Mouse (Mus musculus) c-Kit-positive CD71-positive TER-119-negative erythroid progenitor cells, embryonic 14.5 days (primary cell): ENCODE results near the gene Crb1.
"Not testable (repeated sequence)": the region's sequence is repeated elsewhere in the genome, so short reads cannot be mapped to it uniquely, and the experiment has no call there.

Experiments
- DNase-seq: peaks from one replicate; pipeline ENCODE4 v3.0.0-alpha.2; 2013; ENCODE audit warnings: low read depth

The Crb1 gene

DNA sequence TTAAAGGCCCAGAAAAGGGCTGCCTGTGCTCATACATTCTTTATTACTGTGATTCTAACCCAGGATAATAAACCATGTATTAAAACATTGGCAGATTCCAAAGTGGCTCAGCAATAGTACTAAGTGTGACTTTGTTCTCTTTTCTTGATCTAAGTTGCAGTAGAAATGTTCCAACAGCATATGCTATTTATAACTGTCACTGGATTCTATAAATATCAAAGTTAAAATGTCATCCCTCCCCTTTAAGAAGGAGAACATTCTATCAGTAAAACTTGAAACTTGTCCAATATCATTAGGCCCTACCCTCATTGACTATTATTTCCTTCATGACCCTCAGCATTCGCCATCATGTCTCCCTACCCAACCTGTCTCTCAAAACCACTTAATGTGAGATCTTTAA, 48.1 kb downstream of the Crb1 start:
- no peak for DNase-seq

DNA sequence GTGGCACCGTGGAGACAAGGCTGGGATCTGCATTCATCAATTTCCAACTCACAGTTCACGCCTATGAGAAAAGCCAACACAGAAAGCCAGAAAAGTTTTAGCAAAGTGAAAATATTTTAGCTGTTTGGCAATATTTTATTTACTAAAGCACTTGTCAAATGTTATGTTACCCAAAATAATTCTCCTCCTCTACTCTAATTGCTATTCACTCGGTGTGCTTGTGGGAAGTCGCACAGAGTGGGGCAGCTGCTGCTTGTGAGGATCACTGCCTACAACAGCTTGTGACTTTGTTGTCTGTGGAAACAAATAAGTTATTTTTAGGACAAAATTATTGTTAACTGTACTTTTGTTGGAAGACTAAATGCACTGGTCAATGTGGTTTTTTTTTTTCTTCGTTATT, 48.6 kb downstream of the Crb1 start:
- no peak for DNase-seq

DNA sequence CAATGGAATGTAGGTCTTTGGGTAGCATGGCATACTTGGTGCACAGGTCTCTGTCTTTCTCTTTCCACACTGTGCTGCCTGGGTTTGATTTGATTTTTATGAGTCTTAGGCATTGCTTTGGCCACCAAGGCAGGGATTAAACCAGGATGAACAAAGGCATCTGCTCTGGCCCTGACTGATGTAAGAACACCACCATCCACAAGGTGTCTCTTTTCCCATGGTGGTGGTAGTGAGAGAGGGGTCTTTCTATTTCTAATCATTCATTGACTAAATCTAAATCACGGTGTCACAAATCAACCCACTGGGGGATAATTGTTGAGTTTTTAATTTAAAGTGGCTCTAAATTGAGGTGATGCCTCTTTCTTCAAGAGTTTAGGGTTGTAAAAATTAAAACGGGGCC, 51.5 kb downstream of the Crb1 start:
- DNase-seq: no peak

DNA sequence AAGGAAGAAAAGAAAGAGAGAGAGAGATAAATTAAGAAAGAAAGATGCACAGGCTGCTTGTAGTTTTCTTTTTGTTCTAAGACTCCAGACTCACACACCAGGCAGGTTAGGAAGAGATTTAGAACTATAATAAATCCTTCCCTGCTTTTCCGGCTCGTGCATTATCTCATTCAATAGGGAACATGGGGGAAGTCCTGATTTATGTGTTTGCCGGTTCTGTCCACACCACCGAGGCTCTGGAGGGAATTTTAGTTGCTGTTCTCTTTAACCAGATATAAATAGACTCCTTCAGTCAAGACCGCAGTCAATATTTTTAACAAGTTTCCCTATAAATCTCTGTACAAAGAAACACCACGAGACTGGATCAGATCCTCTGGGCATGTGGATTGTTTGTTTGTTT, 57.1 kb downstream of the Crb1 start:
- DNase-seq: no peak

GRCm38 (mm10) chr1:139314297-139314874, 62.5 kb downstream of the Crb1 start:
- DNase-seq: no peak

DNA sequence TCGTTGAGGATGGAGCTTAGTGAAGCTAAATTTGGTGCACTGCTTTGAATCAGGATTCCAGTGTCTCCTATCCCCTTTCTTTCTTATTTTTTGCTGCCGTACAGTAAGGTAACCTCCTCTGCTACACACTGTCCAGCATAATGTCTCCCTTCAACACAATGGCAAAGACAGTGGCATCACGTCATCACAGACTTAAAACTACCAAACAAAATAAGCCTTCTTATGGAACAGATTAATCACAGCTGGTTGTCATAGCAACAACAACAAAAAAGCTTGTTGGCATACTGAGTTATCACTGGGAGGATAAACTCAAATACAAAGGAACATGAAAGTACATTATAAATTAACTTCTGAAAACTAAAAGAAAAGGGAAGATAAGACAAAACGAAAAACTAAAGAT, 68.0 kb downstream of the Crb1 start:
- DNase-seq: no peak

DNA sequence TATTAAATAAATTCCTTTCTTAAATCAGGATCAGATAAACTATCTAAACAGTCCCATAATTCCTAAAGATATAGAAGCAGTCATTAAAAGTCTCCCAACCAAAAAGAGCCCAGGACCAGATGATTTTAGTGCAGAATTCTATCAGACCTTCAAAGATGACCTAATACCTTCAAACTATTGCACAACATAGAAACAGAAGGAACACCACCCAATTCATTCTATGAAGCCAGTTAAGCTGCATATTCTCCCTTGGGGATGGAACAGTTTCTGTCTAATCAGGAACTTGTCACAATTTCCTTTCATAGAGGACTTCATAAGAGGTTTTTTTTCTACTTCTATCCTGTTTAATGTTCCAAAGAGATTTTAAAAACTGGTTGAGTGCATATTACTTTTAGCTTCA, 74.4 kb downstream of the Crb1 start:
- not testable (repeated sequence) for DNase-seq

DNA sequence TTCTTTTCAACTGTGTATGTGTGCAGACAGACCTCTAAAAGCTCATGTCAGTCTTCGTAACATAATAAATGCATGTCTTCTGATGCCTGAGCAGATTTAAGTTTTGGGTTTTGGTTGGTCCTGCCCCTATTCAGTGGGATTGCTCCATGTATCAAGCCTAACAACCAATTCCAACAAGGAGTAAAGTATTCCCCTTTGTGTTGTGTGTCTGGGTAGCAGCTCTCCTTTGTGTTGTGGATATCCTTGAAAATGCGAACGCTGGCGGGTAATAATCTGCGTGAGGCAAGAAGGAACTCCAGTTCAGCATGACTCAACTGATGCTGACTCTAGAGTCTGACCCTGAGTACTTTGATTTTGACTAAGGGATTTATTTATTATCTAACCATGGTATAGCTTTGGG, 75.1 kb downstream of the Crb1 start:
- DNase-seq: no peak

- no peak for DNase-seq
Observed at GRCm38 (mm10) chr1:139292023-139292422, 84.9 kb downstream of the Crb1 start.

- DNase-seq: no peak
Observed at GRCm38 (mm10) chr1:139291593-139291992, 85.3 kb downstream of the Crb1 start.

- DNase-seq: peak; percentile 9
Observed at GRCm38 (mm10) chr1:139276619-139277320, 100.1 kb downstream of the Crb1 start.

GRCm38 (mm10) chr1:139267844-139268243, 109.1 kb downstream of the Crb1 start:
- peak; percentile 55 for DNase-seq

DNA sequence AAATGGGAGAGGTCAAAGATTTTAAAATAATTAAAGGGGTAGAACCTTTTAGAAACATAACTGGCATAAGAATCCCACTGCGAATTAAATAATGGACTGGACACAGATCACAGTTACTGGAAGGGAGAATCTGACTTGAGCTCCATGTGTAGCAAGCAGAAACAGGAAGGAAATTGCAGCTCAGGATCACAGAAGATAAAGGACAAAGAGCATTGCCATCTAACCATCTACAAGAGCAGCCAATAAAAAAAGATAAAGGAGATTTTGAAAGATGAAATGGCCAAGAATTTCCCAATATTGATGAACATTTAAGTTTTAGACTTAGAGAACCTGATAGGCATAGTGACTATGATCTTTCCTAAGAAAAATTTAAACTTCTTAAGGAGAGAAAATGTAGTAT, 112.7 kb downstream of the Crb1 start:
- DNase-seq: no peak

DNA sequence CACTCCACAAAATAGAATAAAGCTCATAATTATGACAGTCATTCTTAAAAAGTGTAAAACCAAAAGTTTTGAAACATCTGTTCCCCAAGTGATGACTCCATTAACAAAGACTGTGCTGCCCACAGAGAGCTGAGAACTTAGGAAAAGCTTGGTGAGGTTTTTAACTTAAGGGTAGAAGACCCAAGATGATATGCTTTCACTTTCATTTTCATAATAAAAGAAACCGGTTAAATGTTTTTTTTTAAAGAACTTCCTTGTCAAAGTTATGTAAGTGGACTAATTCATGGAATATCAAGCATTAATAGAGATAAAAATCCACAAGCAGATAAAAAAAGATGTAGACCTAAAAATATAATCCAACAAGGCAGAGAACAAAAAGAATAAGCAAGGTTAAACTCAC, 113.7 kb downstream of the Crb1 start:
- no peak for DNase-seq

- DNase-seq: no peak
Observed at GRCm38 (mm10) chr1:139255581-139255980, 121.3 kb downstream of the Crb1 start.

DNA sequence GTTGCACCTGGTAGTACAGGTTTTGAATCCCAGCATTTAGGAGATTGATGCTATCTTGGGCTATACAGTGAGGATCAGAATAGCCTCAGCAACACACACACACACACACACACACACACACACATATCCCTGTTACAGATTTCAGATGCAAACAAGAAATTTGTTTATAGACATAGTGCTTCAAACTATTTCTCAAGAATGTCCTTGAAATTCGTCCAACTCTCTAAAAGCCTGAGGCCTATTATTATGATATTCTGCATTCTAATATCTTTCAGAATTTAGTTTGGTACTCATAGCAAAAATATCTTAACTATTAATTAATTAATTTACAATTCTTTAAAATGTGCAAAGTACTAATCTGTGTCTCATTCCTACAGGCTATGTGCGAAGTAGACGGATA, 124.9 kb downstream of the Crb1 start:
- DNase-seq: no peak

- no peak for DNase-seq
Observed at GRCm38 (mm10) chr1:139249159-139249558, 127.7 kb downstream of the Crb1 start.

- DNase-seq: no peak
Observed at GRCm38 (mm10) chr1:139246723-139247380, 130.0 kb downstream of the Crb1 start.

GRCm38 (mm10) chr1:139236794-139237193, 140.1 kb downstream of the Crb1 start:
- no peak for DNase-seq

GRCm38 (mm10) chr1:139234611-139235568, 142.0 kb downstream of the Crb1 start:
- DNase-seq: no peak

DNA sequence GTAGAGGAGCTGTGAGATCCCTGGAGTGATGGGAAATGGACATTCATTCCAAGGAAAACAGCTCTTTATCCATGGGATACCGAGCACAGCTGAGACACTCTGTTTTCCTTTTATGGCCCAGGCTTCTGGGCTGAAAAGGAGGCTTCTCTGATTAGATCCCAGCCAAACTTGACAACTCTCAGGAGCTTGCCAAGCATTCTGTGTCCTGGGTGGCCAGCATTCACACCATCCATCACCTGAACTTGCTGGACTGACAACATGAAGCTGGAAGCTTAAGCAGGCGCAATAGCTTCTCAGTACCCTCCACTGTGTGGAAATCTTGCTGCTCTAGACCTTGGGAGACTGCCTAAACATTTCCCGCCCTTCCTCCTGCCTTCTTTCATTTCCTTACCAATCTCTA, 144.3 kb downstream of the Crb1 start:
- DNase-seq: no peak

DNA sequence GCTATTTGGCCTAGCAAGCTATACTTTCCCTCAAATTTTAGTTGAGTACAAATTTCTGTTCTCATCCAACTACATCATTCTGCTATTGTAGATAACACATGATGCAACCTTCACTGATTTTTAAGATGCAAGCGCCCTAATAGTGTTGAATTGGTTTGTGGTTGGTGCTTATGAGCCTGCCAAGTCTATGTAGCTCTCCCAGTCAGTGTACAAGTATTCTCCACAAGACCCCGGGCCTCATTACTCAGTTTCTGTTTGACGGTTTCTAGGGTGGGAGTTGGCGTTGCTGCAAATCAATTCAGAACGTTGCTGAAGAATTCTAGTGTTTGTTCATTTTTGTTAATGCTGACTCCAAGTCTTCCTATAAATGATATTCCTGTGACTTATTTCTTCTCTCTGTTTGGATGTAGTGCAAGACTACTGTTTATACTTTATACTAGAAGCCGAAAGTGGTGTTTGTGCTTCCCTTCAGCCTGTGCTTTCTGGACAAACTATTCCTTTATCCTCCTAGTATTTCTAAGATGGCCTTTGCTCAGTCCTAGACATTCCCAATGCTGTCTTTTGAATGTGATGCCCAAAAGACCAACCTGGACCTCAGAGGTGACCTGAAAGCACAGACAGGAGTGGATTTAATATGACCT, 152.5 kb downstream of the Crb1 start:
- no peak for DNase-seq
